Mouse (Mus musculus): Measurements from ENCODE around the gene Smagp. TPM values are rescaled to one million over a fixed set of nuclear protein-coding genes. Genes with fewer than 3 reads are reported as not detected.

Smagp gene
- 34.8 and 36.6 TPM in 2 replicates for polyA plus RNA-seq (2015; fragmentation: Nextera tagmentation; extraction: Ambion mirVana)

DNA sequence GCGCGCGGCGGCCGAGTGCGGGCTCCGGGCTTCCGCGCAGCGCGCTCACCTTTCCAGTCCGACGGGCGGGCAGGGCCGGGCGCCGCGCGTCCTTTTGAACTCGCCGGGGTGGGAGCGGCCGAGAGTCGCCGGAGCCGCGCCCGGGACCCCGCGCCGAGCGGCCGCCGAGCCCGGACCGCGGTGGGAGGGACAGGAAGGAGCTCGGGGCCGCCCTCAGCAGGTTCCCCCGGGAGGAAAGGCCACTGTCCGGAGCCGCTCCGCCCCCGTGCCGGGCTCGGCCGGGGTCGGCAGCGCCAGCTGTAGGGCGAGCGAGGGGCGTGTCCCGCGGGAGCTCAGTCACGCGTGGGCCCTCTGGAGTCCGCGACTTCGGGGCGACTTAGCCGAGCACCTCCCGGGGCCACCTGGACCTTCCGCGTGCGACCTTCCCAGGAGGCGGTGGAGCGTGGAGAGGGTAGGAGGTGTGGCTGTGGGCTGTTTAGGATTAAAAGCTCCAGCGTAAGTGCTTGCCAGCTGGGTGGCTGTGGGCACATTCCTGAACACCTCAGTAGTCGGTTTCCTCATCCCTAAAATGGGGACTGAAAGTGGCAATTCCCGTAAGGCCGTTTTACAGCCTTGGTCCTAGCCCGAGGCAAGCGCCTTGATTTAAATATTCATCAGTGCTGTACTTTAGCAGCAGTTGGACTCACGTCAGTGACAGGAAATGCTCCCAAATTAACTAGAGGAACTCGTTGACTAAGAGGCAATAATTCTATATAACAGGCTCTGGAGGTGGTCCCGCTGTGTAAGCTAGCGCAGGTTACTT, at the start of gene Smagp:
TSS of gene Smagp (minus strand) at position 241 of the 802 bp plus-strand sequence.
- Histone ChIP-seq H3K36me3 (no peaks in the 10 kb centered on the region), H3K27ac (peak within 1 kb of the TSS; percentile 67), H3K9me3 (no peaks in the 10 kb centered on the region), H3K27me3 (peaks cover 46% of the 10 kb centered on the region), H3K4me1 (peaks cover 27% of the 10 kb centered on the region), H3K4me3 (peak within 1 kb of the TSS; percentile 59), H3K9ac (peak within 1 kb of the TSS; percentile 45), H3K4me2 (peak within 1 kb of the TSS; percentile 99)
- ATAC-seq (ENCODE audit: insufficient number of reproducible peaks, low FRiP score, low TSS enrichment, low read depth): 0 out of 2 replicates have a peak, but pooled peaks have one; percentile 12
- WGBS: under 1% methylated on average over 77 of the region's 77 CpGs

DNA sequence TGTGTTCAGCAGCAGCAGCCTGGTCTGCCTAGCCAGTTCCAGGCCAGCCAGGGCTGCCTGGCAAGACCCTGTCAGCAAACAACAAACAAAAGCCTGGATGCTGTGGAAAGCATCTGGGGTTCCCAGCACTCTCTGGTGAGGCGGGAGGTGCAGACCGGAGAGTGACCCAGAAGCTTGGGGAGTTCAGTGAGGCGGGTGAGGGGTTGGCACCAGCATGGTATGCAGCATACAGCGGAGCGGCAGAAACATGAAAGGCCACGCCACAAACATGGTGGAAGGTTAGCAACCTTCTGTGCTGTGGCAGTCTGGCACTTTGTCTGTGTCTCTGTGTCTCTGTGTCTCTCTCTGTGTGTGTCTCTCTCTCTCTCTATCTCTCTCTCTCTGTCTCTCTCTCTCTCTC, 49.7 kb upstream of the Smagp start:
- ATAC-seq (ENCODE audit: insufficient number of reproducible peaks, low FRiP score, low TSS enrichment, low read depth): no peak
- Histone ChIP-seq H3K4me3 (no peak overlapping the region), H3K4me1 (peaks cover 6% of the 10 kb centered on the region; the same call in 1 of the 2 replicates), H3K27me3 (peaks cover 8% of the 10 kb centered on the region; the same call in 1 of the 2 replicates), H3K4me2 (no peak overlapping the region), H3K9ac (no peak overlapping the region), H3K27ac (no peak overlapping the region), H3K36me3 (no peaks in the 10 kb centered on the region), H3K9me3 (no peaks in the 10 kb centered on the region)
- 86% methylated on average over 6 of the region's 6 CpGs for WGBS

DNA sequence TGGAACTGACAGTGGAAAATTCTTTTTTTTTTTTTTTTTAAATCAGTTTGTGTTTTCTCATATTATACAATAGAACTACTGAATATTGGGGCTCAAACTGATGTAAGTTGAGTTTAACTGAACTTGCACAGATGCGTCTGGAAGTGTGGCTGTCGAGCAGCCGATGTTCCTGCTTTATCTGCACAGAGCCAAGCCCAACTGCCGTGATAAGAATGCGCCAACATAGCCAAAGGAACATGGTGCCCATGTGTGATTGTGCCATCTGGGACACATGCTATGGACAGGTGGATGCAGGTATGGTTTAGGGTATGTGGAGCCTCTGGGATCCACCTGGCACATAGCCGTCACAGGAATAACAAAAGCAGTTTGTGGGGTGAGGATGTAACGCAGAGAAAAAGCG, 49.1 kb upstream of the Smagp start:
- Histone ChIP-seq H3K9me3 (no peaks in the 10 kb centered on the region), H3K27ac (no peak overlapping the region), H3K4me1 (peaks cover 6% of the 10 kb centered on the region; the same call in 1 of the 2 replicates), H3K9ac (no peak overlapping the region), H3K4me2 (no peak overlapping the region), H3K4me3 (no peak overlapping the region), H3K36me3 (no peaks in the 10 kb centered on the region), H3K27me3 (peaks cover 8% of the 10 kb centered on the region; the same call in 1 of the 2 replicates)
- WGBS: 86% methylated on average over 8 of the region's 8 CpGs
- no peak for ATAC-seq (ENCODE audit: insufficient number of reproducible peaks, low FRiP score, low TSS enrichment, low read depth)

DNA sequence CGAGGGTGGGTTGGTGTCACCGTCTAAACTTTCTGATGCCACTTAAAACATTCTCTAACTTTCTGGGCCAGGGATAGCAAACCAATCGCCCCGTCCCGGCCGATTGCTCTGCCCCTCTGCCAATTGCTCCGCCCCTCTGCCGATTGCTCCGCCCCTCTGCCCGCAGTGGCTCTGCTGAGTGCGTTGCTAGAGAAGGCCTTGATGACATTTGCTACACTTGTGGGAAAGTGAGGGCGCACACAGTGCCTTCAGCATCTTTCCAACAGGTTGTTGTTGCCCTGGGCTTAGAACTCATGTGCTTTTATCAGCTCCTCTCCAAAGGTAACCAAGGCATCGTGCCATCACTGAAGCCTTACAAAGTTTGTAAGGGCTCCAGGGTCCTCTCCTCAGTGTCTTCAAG, 48.5 kb upstream of the Smagp start:
- Histone ChIP-seq H3K27me3 (peaks cover 8% of the 10 kb centered on the region; the same call in 1 of the 2 replicates), H3K9me3 (no peaks in the 10 kb centered on the region), H3K4me1 (peaks cover 6% of the 10 kb centered on the region; the same call in 1 of the 2 replicates), H3K36me3 (no peaks in the 10 kb centered on the region), H3K4me3 (no peak overlapping the region), H3K4me2 (no peak overlapping the region), H3K9ac (no peak overlapping the region), H3K27ac (no peak overlapping the region)
- ATAC-seq (ENCODE audit: insufficient number of reproducible peaks, low FRiP score, low TSS enrichment, low read depth): no peak
- 26% methylated on average over 13 of the region's 13 CpGs for WGBS

DNA sequence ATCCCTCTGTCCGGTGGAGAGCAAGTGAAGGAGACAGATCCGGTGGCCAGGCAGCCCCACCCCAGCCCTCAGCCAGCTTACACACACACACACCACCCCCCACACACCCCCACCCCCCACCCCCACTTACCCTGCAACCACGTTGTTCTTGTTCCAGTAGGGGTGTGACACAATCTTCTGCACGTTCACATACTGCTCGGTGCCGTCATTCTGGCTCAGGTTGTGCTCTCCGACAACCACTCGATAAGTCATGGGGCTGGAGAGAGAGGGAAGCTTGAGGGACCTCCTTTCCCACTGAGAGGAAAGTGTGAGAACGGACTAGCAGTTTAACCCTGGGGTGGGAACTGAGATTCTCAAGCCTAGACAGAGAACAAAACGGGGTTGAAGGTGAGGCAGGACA, 47.7 kb upstream of the Smagp start:
- H3K4me2 ChIP-seq: no peak overlapping the region
- no peak for ATAC-seq (ENCODE audit: insufficient number of reproducible peaks, low FRiP score, low TSS enrichment, low read depth)
- 57% methylated on average over 10 of the region's 10 CpGs for WGBS

DNA sequence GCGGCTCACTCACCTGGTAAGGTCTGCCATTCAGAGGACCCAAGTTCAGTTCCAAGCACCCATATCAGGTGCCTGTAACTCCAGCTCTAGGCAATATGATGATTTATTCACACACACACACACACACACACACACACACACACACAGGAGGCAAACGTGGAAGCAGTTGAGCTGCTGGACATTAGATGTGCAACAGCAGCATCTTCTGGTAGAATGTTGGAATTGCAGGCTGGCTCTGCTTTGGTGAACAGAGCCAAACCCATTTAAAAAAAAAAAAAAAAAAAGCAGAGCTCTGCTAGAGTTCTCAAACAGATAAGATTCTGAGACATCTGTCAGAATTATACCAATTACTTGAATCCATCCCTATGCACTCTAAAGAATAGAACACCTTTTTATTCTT, 46.3 kb upstream of the Smagp start:
- WGBS: 50% methylated on average over 2 of the region's 2 CpGs
- ATAC-seq (ENCODE audit: insufficient number of reproducible peaks, low FRiP score, low TSS enrichment, low read depth): no peak
- Histone ChIP-seq H3K9me3 (no peaks in the 10 kb centered on the region), H3K27me3 (peaks cover 8% of the 10 kb centered on the region; the same call in 1 of the 2 replicates), H3K4me1 (peaks cover 6% of the 10 kb centered on the region; the same call in 1 of the 2 replicates), H3K27ac (no peak overlapping the region), H3K9ac (no peak overlapping the region), H3K4me3 (no peak overlapping the region), H3K4me2 (no peak overlapping the region), H3K36me3 (no peaks in the 10 kb centered on the region)

More for the DNA sequence above, 47.7 kb upstream of the Smagp start:
- no peak overlapping the region for H3K9ac ChIP-seq
- no peak overlapping the region for H3K4me3 ChIP-seq
- peaks cover 6% of the 10 kb centered on the region; the same call in 1 of the 2 replicates for H3K4me1 ChIP-seq
- peaks cover 8% of the 10 kb centered on the region; the same call in 1 of the 2 replicates for H3K27me3 ChIP-seq
- no peaks in the 10 kb centered on the region for H3K36me3 ChIP-seq
- H3K9me3 ChIP-seq: no peaks in the 10 kb centered on the region
- H3K27ac ChIP-seq: no peak overlapping the region

DNA sequence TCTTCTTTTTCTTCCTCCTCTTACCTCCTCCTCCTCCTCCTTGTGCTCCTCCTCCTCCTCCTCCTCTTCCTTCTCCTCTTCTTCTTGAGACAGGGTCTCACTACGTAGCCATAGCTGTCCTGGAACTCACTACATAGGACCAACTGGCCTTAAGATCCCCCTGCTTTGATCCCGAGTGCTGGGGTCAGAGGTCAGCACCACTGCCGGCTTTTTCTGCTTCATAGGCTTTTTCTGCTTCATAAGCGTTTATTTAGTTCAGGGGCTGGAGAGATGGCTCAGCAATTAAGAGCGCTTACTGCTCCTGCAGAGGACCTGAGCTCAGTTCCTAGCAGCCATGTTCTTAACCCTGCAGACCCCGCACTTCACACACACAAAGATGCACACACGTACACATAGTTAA, 45.0 kb upstream of the Smagp start:
- H3K27me3 ChIP-seq: peaks cover 8% of the 10 kb centered on the region; the same call in 1 of the 2 replicates
- no peak overlapping the region for H3K27ac ChIP-seq
- WGBS: 40% methylated on average over 7 of the region's 7 CpGs
- no peak overlapping the region for H3K9ac ChIP-seq
- H3K36me3 ChIP-seq: no peaks in the 10 kb centered on the region
- no peaks in the 10 kb centered on the region for H3K4me1 ChIP-seq
- no peak for ATAC-seq (ENCODE audit: insufficient number of reproducible peaks, low FRiP score, low TSS enrichment, low read depth)
- H3K4me3 ChIP-seq: no peak overlapping the region
- H3K4me2 ChIP-seq: no peak overlapping the region
- no peaks in the 10 kb centered on the region for H3K9me3 ChIP-seq

DNA sequence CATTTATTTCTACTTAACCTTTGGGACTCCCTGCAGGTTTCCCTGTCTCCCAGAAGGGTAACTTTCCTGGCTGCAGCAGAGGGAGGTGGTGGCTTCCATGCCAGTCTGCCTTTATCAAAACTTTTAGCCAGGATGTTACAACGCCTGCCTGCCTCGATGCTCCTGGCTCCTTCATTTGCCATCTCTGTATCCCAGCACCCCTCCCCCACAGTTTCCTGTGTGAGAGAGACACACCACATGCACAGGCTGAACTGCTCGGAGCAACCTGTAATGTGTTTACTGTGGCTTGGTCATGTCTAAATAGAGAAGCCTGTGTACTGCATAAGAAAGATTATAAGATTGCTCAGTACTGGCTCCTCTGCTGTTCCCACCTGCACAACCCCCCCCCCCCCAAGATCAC, 43.6 kb upstream of the Smagp start:
- no peak overlapping the region for H3K4me2 ChIP-seq
- 0 out of 2 replicates have a peak, but pooled peaks cover 4% of the 10 kb centered on the region for H3K27me3 ChIP-seq
- H3K4me1 ChIP-seq: peaks cover 2% of the 10 kb centered on the region; the same call in 1 of the 2 replicates
- ATAC-seq (ENCODE audit: insufficient number of reproducible peaks, low FRiP score, low TSS enrichment, low read depth): no peak
- H3K9ac ChIP-seq: no peak overlapping the region
- no peak overlapping the region for H3K4me3 ChIP-seq
- H3K36me3 ChIP-seq: no peaks in the 10 kb centered on the region
- H3K9me3 ChIP-seq: no peaks in the 10 kb centered on the region
- no peak overlapping the region for H3K27ac ChIP-seq
- WGBS: 40% methylated on average over 3 of the region's 3 CpGs

DNA sequence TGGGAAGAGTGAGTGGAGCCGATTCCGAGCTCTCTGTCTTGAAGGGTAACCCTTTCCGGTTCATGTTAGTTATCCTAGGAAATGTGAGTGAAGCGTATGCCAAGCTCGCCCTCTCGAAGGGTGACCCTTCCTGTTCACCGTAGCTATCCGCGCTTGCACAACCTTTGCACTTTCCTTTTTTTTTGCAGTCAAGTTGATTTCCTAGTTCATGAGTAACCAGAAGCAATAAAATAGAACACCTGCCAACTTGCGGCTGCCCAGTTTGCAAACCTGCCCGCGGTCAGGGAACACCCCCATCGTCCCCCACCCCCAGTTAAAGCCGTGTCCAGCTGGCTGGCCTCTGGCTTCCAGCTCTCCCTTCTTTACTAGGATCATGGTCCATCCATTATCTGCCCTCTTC, 42.3 kb upstream of the Smagp start:
- no peak overlapping the region for H3K9ac ChIP-seq
- no peak overlapping the region for H3K27ac ChIP-seq
- WGBS: 83% methylated on average over 14 of the region's 14 CpGs
- H3K27me3 ChIP-seq: no peaks in the 10 kb centered on the region
- H3K4me3 ChIP-seq: no peak overlapping the region
- no peak for ATAC-seq (ENCODE audit: insufficient number of reproducible peaks, low FRiP score, low TSS enrichment, low read depth)
- no peak overlapping the region for H3K4me2 ChIP-seq
- no peaks in the 10 kb centered on the region for H3K9me3 ChIP-seq
- H3K4me1 ChIP-seq: peaks cover 2% of the 10 kb centered on the region; the same call in 1 of the 2 replicates
- no peaks in the 10 kb centered on the region for H3K36me3 ChIP-seq

DNA sequence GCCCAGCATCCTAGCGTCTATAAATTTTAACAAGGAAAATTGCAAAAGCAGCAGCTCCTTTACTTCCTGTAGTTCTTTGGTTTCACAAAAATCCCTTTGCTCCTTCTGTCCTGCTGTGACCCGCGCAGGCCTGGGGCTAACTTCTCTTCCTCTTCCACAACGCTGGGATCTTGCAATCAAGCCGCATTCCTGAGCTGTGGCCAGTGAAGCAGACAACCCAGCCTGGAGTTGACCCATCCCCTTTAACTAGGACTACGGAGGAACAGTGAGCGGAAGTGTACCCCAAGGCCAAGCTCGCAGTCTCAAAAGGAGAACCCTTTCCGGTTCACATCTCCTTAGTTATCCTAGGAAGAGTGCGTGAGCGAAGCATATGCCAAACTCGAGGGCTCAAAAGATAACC, 41.8 kb upstream of the Smagp start:
- no peak for ATAC-seq (ENCODE audit: insufficient number of reproducible peaks, low FRiP score, low TSS enrichment, low read depth)
- no peak overlapping the region for H3K4me2 ChIP-seq
- no peak overlapping the region for H3K4me3 ChIP-seq
- H3K27ac ChIP-seq: no peak overlapping the region
- no peaks in the 10 kb centered on the region for H3K36me3 ChIP-seq
- no peaks in the 10 kb centered on the region for H3K27me3 ChIP-seq
- H3K9ac ChIP-seq: no peak overlapping the region
- no peaks in the 10 kb centered on the region for H3K9me3 ChIP-seq
- peaks cover 2% of the 10 kb centered on the region; the same call in 1 of the 2 replicates for H3K4me1 ChIP-seq
- WGBS: 77% methylated on average over 12 of the region's 12 CpGs

DNA sequence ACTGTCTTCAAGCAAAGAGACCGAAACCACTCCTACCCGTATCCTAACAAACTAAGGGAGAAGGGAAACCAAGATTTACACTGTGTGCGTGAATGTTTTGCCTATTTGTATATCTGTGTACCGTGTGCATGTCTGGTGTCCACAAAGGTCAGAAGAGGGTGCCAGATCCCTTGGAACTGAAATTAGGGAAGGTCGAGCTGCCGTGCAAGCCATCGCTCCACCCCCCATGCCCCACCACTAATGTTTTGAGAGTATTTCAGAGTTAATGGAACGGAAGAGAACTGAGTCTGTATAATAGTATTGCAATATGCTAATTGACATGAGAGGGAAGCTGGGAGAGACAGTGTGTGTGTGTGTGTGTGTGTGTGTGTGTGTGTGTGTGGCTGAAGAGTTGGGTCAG, 40.9 kb upstream of the Smagp start:
- no peaks in the 10 kb centered on the region for H3K27me3 ChIP-seq
- no peak overlapping the region for H3K9ac ChIP-seq
- ATAC-seq (ENCODE audit: insufficient number of reproducible peaks, low FRiP score, low TSS enrichment, low read depth): no peak
- peaks cover 2% of the 10 kb centered on the region; the same call in 1 of the 2 replicates for H3K4me1 ChIP-seq
- no peaks in the 10 kb centered on the region for H3K9me3 ChIP-seq
- 90% methylated on average over 8 of the region's 8 CpGs for WGBS
- H3K36me3 ChIP-seq: no peaks in the 10 kb centered on the region
- H3K4me3 ChIP-seq: no peak overlapping the region
- no peak overlapping the region for H3K4me2 ChIP-seq
- no peak overlapping the region for H3K27ac ChIP-seq

DNA sequence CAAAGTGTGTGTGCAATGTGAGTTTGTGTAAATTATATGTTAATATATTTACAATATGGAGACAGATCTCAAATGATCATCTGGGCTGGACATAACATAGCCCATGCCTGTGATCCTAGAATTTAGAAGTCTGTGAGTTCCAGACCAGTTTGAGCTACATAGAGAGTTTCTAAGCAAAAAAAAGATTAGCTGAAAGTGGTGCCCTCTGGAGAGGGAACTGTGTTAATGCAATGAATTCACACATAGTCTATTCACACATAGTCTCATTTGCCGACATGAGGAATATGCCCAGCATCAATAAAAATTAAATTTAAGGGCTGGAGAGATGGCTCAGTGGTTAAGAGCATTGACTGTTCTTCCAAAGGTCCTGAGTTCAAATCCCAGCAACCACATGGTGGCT, 39.8 kb upstream of the Smagp start:
- ATAC-seq (ENCODE audit: insufficient number of reproducible peaks, low FRiP score, low TSS enrichment, low read depth): no peak
- Histone ChIP-seq H3K9ac (no peak overlapping the region), H3K4me1 (peaks cover 2% of the 10 kb centered on the region; the same call in 1 of the 2 replicates)

More for the DNA sequence above, 39.8 kb upstream of the Smagp start:
- WGBS: 78% methylated on average over 1 of the region's 1 CpGs
- H3K36me3 ChIP-seq: no peaks in the 10 kb centered on the region
- H3K27me3 ChIP-seq: no peaks in the 10 kb centered on the region
- H3K9me3 ChIP-seq: no peaks in the 10 kb centered on the region
- no peak overlapping the region for H3K4me3 ChIP-seq
- H3K27ac ChIP-seq: no peak overlapping the region
- H3K4me2 ChIP-seq: no peak overlapping the region
